Mouse (Mus musculus): ENCODE measurements around the gene Gckr.
"Not testable (repeated sequence)": the region's sequence is repeated elsewhere in the genome, so short reads cannot be mapped to it uniquely, and the experiment has no call there.

Gene Gckr

DNA sequence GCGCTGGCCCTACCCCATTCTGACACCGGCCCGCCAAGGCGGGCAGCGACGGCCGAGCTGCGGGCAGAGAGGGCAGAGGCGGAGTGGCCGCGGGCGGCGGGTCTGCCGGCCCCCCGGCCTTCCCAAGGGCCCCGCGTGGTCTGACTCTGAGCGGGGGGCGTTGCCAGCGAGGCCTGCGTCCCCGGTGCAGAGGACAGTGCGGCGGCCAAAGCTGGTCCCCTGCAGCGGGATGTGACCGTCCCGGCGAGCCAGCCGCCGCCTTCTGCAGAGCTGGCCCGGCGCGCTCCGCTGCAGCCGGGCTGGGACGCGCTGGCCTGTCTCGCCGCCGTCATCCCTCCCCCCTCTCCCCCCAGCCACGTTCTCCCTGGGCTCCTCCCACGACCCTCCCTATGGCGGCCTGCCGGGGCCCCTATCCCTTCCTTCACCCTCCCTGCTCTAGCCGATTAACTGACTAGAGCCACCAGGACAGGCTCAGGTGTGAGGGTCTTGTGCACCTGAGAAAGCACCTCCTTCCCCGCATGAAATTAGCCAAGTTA is 1.6 kb upstream of the Gckr start, which contains the start of gene Fndc4:
Gene Fndc4, minus strand, starts transcription at position 475 of the 536 bp plus-strand sequence.
- DNase-seq, result peak; percentile 79 to 81

DNA sequence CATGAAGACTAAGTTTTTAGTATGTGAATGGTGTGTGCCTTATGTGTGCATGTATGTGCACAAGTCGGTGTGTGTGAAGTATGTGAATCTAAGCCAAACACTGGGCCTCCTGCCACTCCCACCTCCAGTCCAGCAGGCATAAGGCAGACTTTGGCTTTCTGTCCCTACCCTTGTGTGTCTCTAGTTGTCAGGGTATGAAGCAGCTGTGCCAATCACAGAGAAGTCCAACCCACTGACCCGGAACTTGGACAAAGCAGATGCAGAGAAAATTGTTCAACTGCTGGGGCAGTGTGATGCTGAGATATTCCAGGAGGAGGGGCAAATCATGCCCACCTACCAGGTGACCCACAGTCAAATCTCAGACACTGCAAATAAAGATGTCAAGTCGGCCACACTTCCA is 738 bp downstream of the Gckr start:
- no peak for DNase-seq

DNA sequence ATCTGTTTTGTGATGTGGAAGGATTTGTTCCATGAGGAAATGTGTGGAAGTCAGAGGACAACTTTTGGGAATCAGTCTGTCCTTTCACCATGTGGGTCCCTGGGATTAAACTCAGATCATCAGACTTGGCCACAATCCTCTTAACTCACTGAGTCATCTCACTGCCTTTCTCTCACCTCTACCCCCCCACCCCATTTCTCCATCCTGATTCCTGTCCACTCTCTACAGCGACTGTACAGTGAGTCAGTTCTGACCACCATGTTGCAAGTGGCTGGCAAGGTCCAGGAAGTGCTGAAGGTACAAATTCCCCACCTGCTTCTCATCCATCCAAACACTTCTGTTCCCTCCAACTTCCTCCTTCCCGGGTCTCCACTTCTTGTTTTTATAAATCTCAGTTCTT is 1.2 kb downstream of the Gckr start:
- DNase-seq, result no peak

DNA sequence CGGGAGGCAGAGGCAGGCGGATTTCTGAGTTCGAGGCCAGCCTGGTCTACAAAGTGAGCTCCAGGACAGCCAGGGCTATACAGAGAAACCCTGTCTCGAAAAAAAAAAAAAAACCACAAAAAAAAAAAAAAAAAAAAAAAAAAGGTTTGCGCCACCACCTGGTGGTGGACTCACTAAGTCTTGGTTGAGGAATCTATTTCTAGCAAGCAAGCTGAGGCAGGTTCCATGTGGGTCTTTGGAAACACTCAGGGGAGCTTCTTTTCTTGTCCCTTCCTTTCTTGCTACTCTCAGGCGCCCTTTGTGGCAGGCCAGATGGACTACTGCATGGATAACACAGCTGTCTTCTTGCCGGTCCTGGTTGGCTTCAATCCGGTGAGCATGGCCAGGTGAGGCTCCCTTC is 4.6 kb downstream of the Gckr start:
- no peak for DNase-seq

DNA sequence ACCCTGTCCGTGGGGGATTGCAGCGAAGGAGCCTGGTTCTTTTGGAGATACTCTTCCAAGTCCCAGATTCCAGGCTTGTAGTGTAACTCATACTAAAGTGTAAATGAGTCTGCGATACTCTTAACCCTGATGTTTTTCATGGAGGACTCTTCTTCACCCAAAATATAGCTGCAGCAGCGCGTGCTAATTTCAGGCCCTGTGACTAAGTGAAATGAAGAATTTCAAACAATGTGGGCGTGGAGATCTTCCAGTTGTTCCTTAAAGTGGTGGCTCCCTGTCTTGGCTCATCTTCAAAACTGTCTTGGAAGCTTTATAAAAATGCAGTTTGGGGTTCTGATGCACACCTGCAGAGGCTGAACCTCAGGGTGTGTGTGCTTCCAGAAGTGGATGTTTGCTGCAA is 5.8 kb downstream of the Gckr start:
- no peak for DNase-seq

DNA sequence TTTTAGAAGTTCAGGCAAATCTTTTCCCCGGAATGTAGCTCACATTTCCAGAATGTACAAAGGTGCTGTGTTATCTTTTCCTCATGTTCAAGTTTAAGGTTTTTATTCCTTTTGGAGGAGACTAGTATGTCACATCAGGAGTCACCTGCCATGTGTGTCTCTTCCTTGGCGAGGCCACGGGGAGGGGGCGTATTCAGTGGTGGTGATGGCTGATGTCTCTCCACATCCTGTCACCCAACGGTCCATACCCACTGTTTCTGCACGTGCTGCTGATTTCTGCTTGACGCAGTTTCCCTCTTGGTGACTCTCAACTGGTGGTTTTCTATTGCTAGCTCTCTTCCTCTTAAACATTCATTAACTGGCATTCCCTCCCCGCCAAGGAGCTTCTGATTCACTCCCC is 15.6 kb downstream of the Gckr start:
- DNase-seq, result no peak

DNA sequence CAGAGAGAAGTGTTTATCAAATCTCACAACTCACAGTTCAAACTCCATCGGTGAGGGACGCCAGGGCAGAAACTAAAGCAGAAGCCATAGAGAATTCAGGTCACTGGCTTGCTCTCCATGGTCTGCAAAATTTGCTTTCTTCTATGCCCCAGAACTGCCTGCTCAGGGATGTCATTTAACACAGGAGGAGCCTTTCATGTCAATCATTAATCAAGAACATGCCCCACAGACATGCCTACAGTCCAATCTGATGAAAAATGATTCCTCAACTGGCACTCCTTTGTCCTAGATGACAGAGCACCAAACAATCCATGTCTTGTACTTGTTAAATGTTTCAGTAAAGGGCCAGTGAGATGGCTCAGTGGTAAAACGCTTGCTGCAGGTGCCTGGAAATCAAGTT is 25.5 kb downstream of the Gckr start:
- no peak for DNase-seq

DNA sequence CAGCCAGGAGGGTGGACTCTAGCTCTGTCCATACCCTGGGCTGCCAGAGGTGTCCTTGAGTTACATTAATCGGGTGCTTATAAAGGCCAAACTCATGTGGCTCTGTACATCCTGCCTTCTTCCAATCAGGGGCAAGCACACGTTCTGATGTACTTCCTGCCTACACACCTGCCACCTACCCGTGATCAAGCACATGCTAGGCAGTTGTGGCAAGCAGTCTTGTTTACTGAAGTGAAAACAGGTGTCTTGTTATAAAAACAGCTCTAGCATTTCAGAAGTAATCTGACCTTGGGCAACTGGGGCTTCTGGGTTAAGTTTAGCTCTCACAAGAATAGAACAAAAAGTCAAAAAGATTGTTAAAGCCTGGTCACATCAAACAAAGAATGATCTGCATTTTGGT is 26.8 kb downstream of the Gckr start:
- no peak for DNase-seq

DNA sequence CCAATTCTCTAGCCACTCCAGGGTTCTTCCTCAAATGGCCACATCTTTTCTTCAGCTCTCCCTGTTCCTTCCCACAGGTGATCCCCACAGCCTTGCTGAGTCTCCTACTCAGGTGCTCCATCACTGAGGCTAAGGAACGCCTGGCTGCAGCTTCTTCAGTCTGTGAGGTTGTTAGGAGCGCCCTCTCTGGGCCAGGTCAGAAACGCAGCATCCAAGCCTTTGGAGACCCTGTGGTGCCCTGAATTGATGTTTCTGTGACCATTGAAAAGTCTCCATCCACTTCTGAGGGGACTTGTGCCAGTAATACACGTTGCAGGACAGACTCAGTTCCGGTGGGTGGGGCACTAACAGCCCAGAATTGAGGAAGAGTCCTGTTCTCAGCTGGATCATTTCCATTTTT is 29.6 kb downstream of the Gckr start:
- DNase-seq, result peak; percentile 3 to 14

DNA sequence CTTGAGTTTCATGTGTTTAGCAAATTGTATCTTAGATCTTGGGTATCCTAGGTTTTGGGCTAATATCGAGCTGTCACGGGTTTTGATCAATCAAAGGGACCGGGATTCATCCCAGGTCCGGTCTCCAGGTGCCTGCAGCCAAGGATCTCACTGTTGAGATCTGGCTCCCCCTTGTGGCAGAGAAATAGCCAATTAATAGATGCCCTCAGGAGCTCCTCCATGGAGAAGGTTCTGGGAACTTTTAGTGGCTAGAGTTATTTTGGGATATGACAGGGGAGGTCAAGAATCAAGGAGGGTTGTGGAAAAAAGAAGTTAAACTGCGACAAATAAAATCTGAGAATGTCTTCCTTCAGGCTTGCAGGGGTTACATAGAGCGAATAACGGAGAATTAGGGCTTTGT is 31.0 kb downstream of the Gckr start:
- peak; percentile 77 to 79 for DNase-seq

DNA sequence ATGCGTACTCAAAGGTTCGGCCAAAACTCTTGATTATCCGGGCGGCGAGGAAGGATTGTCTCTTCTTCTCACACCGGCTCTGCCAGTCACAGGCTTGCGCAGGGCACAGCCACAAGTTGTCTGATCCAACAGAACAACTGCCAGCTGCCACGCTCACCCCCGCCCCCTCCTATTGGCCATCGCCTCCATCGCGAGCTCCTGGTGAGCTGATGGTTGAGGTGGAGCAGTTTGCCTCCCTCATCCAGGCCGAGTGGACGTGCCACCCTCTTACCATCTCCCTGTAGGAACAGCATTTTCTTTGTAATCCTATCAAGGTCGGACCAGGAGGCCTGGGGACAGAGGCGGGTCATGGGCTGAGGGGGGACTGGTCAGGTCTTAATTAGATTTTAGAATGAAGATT is 60.3 kb downstream of the Gckr start:
- not testable (repeated sequence) for DNase-seq

DNA sequence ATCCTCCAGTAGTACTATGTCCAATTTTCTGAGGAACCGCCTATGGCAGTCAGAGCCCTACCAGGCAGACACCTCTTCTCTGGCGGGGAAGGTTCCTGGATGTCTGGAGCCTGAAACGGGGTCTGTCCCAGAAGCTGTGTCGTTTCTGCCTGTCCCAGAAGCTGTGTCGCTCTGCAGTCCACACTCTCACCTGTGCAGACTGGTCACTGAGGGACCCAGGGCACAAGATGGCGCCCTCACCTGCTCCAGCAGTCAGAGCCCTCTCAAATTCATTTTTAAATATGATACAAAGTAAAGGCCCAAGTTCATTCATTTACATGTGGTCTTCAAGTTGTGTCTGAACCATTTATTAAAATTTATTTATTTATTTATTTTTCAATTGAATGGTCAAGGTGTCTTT is 63.7 kb downstream of the Gckr start:
- DNase-seq, result no peak

Measured in cerebellum, postnatal 14 days (tissue).